Mouse (Mus musculus) E14TG2a.4 (cell line): ENCODE measurements at regions not wholly inside any gene's neighbourhood (a gene's known extent, or its start where the extent isn't known, plus 50 kb on each side); places are given as distances from the start of the nearest gene placed in this dataset.

ENCODE experiments used
- H3K27me3 ChIP-seq: 2 replicates; pipeline ENCODE4 v1.6.1; 2014; ENCODE audit warnings: low read length, control low read depth; ENCODE audit not compliant: insufficient read depth
- H3K36me3 ChIP-seq: 2 replicates; pipeline ENCODE4 v1.6.1; 2014; ENCODE audit warnings: low read length, control low read depth; ENCODE audit not compliant: insufficient read depth
- H3K4me1 ChIP-seq: replicated peaks from 2 replicates; pipeline ENCODE4 v1.6.1; 2014; ENCODE audit warnings: low read depth, low read length, control low read depth
- H3K4me3 ChIP-seq: replicated peaks from 2 replicates; pipeline ENCODE4 v1.5.1; 2014; ENCODE audit warnings: mild to moderate bottlenecking, low read length
- H3K9me3 ChIP-seq: 2 replicates; pipeline ENCODE4 v1.6.1; 2014; ENCODE audit warnings: low read length, control low read depth
- CTCF ChIP-seq: conservative IDR thresholded peaks from 2 replicates; pipeline ENCODE4 v1.5.1; 2014; ENCODE audit warnings: low read length
- NANOG ChIP-seq: IDR thresholded peaks from 2 replicates; pipeline ENCODE4 v1.6.1; 2014; ENCODE audit warnings: borderline replicate concordance, low read length, mixed read lengths
- POU5F1 ChIP-seq: IDR thresholded peaks from 2 replicates; pipeline ENCODE4 v1.6.1; 2014; ENCODE audit warnings: low read length, borderline replicate concordance

DNA sequence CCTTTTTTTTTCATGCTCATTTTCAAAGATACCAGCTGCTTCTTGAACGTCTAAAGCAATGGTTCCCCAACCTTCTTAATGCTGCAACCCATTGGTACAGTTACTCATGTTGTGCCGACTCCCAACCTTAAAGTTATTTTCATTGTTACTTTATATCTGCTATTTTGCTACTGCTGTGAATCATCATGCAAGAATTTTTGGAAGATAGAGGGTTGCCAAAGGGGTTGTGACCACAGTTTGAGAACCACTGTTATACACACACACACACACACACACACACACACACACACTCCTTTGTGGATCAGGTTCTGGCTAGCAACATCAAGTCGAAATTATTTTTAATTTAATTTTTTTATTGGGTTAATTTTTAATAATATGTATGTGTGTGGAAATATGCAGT, 96.8 kb upstream of the Satb2 start:
- no peaks in the 10 kb centered on the region for H3K4me1 ChIP-seq
- H3K4me3 ChIP-seq: no peak overlapping the region
- H3K9me3 ChIP-seq: peaks cover 12% of the 10 kb centered on the region
- H3K27me3 ChIP-seq: no peaks in the 10 kb centered on the region
- TF ChIP-seq POU5F1 (no peak), CTCF (no peak), NANOG (no peak)
- no peaks in the 10 kb centered on the region for H3K36me3 ChIP-seq

- no peak overlapping the region for H3K4me3 ChIP-seq
- H3K27me3 ChIP-seq: no peaks in the 10 kb centered on the region
Measured at GRCm38 (mm10) chr1:57076696-57077095, 98.2 kb upstream of the Satb2 start.

DNA sequence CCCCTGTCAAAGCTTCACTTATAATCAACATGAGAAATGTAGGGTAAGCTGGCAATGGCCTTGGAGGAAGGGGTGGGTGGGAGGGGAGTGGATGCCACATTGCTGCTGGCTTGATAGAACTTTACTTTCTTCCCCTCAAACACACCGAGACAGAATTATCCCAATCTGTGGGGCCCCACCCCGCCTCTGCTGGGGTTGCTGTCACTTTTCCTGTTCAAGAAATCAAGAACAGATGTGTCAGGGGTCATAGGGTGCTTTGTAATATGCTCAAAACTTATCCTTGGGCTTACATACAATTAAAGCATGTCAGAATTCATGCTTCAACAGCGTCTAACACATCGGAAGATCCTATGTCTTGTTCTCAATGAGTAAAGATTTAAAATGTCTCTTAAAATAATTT, 101.9 kb upstream of the Satb2 start:
- no peaks in the 10 kb centered on the region for H3K36me3 ChIP-seq
- no peaks in the 10 kb centered on the region for H3K9me3 ChIP-seq
- no peak for TF ChIP-seq POU5F1
- TF ChIP-seq CTCF: no peak
- TF ChIP-seq NANOG: no peak
- no peaks in the 10 kb centered on the region for H3K4me1 ChIP-seq
- H3K4me3 ChIP-seq: no peak overlapping the region
- no peaks in the 10 kb centered on the region for H3K27me3 ChIP-seq

More at GRCm38 (mm10) chr1:57076696-57077095, 98.2 kb upstream of the Satb2 start:
- no peaks in the 10 kb centered on the region for H3K36me3 ChIP-seq
- peaks cover under 1% of the 10 kb centered on the region; the same call in 1 of the 2 replicates for H3K9me3 ChIP-seq
- no peaks in the 10 kb centered on the region for H3K4me1 ChIP-seq
- TF ChIP-seq NANOG (no peak), POU5F1 (no peak), CTCF (no peak)

GRCm38 (mm10) chr1:57083134-57083533, 104.7 kb upstream of the Satb2 start:
- no peaks in the 10 kb centered on the region for H3K36me3 ChIP-seq
- no peaks in the 10 kb centered on the region for H3K9me3 ChIP-seq
- TF ChIP-seq POU5F1 (peak; percentile 25; the same call in 1 of the 2 replicates), NANOG (no peak)
- no peak overlapping the region for H3K4me3 ChIP-seq
- no peaks in the 10 kb centered on the region for H3K27me3 ChIP-seq
- H3K4me1 ChIP-seq: no peaks in the 10 kb centered on the region

DNA sequence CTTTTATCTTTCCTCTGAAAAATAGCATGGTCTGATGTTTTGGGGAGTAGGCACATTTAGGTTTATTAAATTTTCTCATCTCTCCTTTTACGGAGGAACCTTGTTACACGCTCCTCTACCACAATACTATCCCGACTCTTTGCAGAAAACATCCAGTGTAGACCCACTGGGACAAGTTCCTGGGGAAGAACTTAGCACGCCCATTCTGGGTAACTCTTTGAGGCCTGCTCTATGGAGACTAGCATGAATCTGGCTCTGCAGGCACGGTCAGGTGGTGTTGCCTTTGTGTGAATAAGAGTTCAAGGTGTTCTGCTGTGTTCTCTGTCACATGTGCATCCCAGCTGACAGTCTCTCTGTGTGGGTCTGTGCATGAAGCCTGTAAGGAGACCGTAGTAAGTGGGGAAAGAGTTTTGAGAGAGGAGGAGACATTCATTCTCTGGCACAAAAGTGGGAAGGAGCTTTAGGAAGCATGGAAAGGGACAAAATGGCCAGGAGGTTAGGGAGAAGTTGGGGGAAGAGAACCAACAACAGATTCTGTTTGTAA, 105.2 kb upstream of the Satb2 start:
- TF ChIP-seq NANOG (no peak), POU5F1 (no peak), CTCF (no peak)
- Histone ChIP-seq H3K36me3 (no peaks in the 10 kb centered on the region), H3K9me3 (no peaks in the 10 kb centered on the region), H3K27me3 (no peaks in the 10 kb centered on the region), H3K4me1 (no peaks in the 10 kb centered on the region), H3K4me3 (no peak overlapping the region)

DNA sequence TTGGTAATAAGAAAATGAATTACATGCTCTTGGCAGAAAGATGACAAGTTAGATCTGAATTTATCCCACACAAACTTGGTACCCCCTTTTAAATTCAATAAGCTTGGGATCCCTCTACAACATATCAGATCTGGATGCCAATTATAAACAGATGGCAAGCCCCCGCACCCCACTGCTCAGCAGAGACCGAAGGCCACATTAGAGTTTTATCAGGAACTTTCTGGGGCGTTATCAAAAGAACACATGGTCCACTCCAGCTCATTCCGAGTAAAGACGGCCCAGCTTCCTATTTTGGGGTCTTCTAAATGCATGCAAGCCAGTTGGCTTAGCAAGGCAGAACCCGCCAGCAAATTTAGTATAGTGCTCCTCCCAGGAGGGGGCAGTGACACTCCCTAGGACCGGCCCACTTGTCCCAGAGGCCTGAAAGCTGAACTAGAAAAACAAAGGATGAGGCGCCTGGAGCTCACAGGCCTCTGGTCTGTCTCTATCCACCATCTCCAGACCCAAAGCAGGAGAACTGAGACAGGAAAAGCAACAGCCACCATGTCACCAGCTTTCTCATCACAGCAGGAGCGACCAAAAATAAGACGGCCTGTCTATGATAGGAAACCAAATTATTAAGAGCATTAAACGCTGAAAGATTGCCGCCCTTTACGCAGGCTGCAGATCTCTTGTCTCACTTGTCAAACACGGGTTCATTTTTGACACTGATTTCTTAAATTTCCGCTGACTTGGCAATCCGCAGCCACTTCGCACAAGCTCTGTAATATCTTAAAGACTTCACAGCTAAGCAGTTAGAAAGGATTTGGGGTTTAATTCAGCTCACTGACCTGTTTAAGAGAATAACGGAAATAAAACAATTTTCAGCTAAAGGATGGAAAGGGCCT, 117.2 kb upstream of the Satb2 start:
- no peak for TF ChIP-seq POU5F1
- TF ChIP-seq CTCF: 0 out of 2 replicates have a peak, but pooled peaks have one; percentile 3
- Histone ChIP-seq H3K9me3 (no peaks in the 10 kb centered on the region), H3K27me3 (no peaks in the 10 kb centered on the region), H3K4me1 (0 out of 2 replicates have a peak, but pooled peaks cover 3% of the 10 kb centered on the region), H3K4me3 (no peak overlapping the region), H3K36me3 (no peaks in the 10 kb centered on the region)

- TF ChIP-seq CTCF: no peak
- TF ChIP-seq NANOG: no peak
- TF ChIP-seq POU5F1: no peak
- Histone ChIP-seq H3K27me3 (no peaks in the 10 kb centered on the region), H3K36me3 (no peaks in the 10 kb centered on the region), H3K4me1 (0 out of 2 replicates have a peak, but pooled peaks cover 3% of the 10 kb centered on the region), H3K9me3 (no peaks in the 10 kb centered on the region), H3K4me3 (no peak overlapping the region)
Measured at GRCm38 (mm10) chr1:57096248-57096600, 117.8 kb upstream of the Satb2 start.

GRCm38 (mm10) chr1:57096740-57097139, 118.3 kb upstream of the Satb2 start:
- H3K27me3 ChIP-seq: no peaks in the 10 kb centered on the region
- TF ChIP-seq POU5F1 (no peak), NANOG (no peak), CTCF (no peak)
- H3K4me3 ChIP-seq: no peak overlapping the region
- 0 out of 2 replicates have a peak, but pooled peaks cover 3% of the 10 kb centered on the region for H3K4me1 ChIP-seq
- no peaks in the 10 kb centered on the region for H3K36me3 ChIP-seq
- H3K9me3 ChIP-seq: no peaks in the 10 kb centered on the region

DNA sequence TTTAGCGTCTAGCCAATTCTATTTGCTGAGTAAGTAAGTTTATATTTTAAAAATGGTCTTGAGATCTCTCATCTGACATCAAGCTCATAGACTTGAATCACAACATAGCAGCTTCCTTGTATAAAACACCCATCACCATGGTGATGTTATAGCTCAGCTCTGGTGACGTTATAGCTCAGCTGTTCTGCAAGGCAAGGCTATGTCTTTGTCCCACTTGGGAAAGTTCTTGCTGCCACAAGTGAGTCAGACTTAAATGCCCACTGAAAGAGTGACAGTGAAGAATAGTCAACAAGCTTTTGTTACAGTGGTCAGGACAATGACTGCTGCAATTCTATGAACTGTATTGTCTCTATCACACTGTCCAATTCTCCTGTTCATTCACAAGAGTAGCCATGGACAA, 122.2 kb upstream of the Satb2 start:
- H3K4me3 ChIP-seq: no peak overlapping the region
- TF ChIP-seq CTCF (no peak), POU5F1 (no peak), NANOG (no peak)
- H3K4me1 ChIP-seq: 0 out of 2 replicates have a peak, but pooled peaks cover 3% of the 10 kb centered on the region
- no peaks in the 10 kb centered on the region for H3K27me3 ChIP-seq
- no peaks in the 10 kb centered on the region for H3K9me3 ChIP-seq
- no peaks in the 10 kb centered on the region for H3K36me3 ChIP-seq
